In the genomic region with DNA sequence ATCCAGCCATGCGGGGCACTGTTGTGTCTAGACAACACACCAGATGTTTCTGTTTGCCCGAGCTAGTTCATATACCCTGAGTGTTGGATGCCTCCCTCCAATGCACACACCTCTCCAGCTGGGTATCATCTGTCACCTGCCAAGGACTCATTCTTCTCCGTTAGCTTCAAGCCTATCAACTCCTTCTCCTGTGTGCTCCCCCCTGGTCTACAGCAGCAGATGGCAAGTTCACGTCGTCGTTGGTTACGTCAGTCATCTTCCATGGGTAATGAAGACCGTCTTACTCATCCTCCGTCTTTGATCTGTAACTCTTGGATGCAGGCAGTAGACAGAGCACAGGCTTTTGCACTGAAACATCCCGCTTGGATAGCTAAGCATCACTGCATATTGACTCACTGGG, we compare ENCODE assay signal across 22 mouse cellular contexts. TPM values are rescaled to one million over a fixed set of nuclear protein-coding genes. Genes with fewer than 3 reads are reported as not detected.
DNase-seq lines count a peak whose midpoint lies in the region; ATAC-seq and TF ChIP-seq lines count a peak whose summit lies in the region.
"Had no signal": no experiment of that assay in that cellular context is flagged by ENCODE, and none has a peak within 500 bp of the region (broad histone marks: within the 10 kb centered on the region; RNA-seq: fewer than 3 reads in every experiment).

No protein-coding gene starts in this region.

- TF ChIP-seq CTCF in lung, embryonic 14.5 days (IDR thresholded peaks at IDR 0.05; ENCODE audit: low read depth) = no peak

- no peak overlapping the region for H3K4me2 ChIP-seq in hindbrain, embryonic 13.5 days
- no peak overlapping the region for H3K4me2 ChIP-seq in lung, embryonic 14.5 days
- H3K4me2 ChIP-seq: embryonic facial prominence, embryonic 13.5 days; forebrain, embryonic 12.5 days; forebrain, embryonic 15.5 days; heart, embryonic 11.5 days had no signal

- ATAC-seq in hindbrain, embryonic 13.5 days (ENCODE audit: low FRiP score) = 0 out of 2 replicates have a peak, but pooled peaks have one; percentile 28
- peak; percentile 63; the same call in 1 of the 2 replicates for ATAC-seq in lung, embryonic 14.5 days (ENCODE audit: insufficient read depth)
- ATAC-seq: CD4-positive, CD25-positive, alpha-beta regulatory T cell, adult 4 months; forebrain, embryonic 15.5 days; intestine, postnatal 0 days had no signal

- DNase-seq in hindbrain, embryonic 10.5 days (ENCODE audit: low spot score) = no peak
- DNase-seq in lung, embryonic 14.5 days = peak; percentile 44
- no peak for DNase-seq in lung, postnatal 25 days (ENCODE audit: low spot score)
- DNase-seq in retina, postnatal 1 day = peak; percentile 19
- DNase-seq in retina, embryonic 14.5 days (ENCODE audit: low spot score) = no peak
- no peak for DNase-seq in kidney, adult 18-20 months
- DNase-seq: adrenal gland, adult 2 months; adrenal gland, postnatal 14 days; cerebellum, adult 18-20 months; cerebellum, adult 9-10 months; cerebellum, postnatal 14 days; gastrocnemius, postnatal 25 days had no signal

- WGBS in hindbrain, embryonic 13.5 days = 58% methylated on average over 10 of the region's 10 CpGs
- WGBS in hindbrain, embryonic 10.5 days = 77% methylated on average over 10 of the region's 10 CpGs
- 35% methylated on average over 10 of the region's 10 CpGs for WGBS in lung, embryonic 14.5 days

- H3K9ac ChIP-seq in hindbrain, embryonic 13.5 days = no peak overlapping the region
- H3K9ac ChIP-seq in lung, embryonic 14.5 days = no peak overlapping the region
- H3K9ac ChIP-seq: embryonic facial prominence, embryonic 13.5 days; forebrain, embryonic 12.5 days; forebrain, embryonic 15.5 days had no signal

- no peaks in the 10 kb centered on the region for H3K36me3 ChIP-seq in hindbrain, embryonic 13.5 days
- H3K36me3 ChIP-seq in hindbrain, embryonic 10.5 days = no peaks in the 10 kb centered on the region
- no peaks in the 10 kb centered on the region for H3K36me3 ChIP-seq in lung, embryonic 14.5 days (ENCODE audit: insufficient read depth)
- H3K36me3 ChIP-seq: embryonic facial prominence, embryonic 13.5 days; forebrain, embryonic 12.5 days; forebrain, embryonic 15.5 days had no signal

- peaks cover 14% of the 10 kb centered on the region for H3K4me1 ChIP-seq in hindbrain, embryonic 13.5 days (replicated peaks)
- H3K4me1 ChIP-seq in hindbrain, embryonic 10.5 days (replicated peaks) = peaks cover 12% of the 10 kb centered on the region; the same call in 1 of the 2 replicates
- no peaks in the 10 kb centered on the region for H3K4me1 ChIP-seq in lung, embryonic 14.5 days (ENCODE audit: insufficient read depth)
- H3K4me1 ChIP-seq: embryonic facial prominence, embryonic 13.5 days; forebrain, embryonic 12.5 days; forebrain, embryonic 15.5 days had no signal

- no peaks in the 10 kb centered on the region for H3K27me3 ChIP-seq in hindbrain, embryonic 13.5 days
- no peaks in the 10 kb centered on the region for H3K27me3 ChIP-seq in hindbrain, embryonic 10.5 days (ENCODE audit: insufficient read depth, poor library complexity, severe bottlenecking)
- no peaks in the 10 kb centered on the region for H3K27me3 ChIP-seq in lung, embryonic 14.5 days (ENCODE audit: insufficient read depth, low read length)
- H3K27me3 ChIP-seq: forebrain, embryonic 12.5 days; forebrain, embryonic 15.5 days had no signal

- no peak overlapping the region for H3K27ac ChIP-seq in hindbrain, embryonic 13.5 days
- no peak overlapping the region for H3K27ac ChIP-seq in hindbrain, embryonic 10.5 days
- H3K27ac ChIP-seq in lung, embryonic 14.5 days (ENCODE audit: low read depth) = no peak overlapping the region
- H3K27ac ChIP-seq: embryonic facial prominence, embryonic 13.5 days; forebrain, embryonic 12.5 days; forebrain, embryonic 15.5 days had no signal

- H3K4me3 ChIP-seq in hindbrain, embryonic 13.5 days = no peak overlapping the region
- H3K4me3 ChIP-seq in hindbrain, embryonic 10.5 days = no peak overlapping the region
- no peak overlapping the region for H3K4me3 ChIP-seq in lung, embryonic 14.5 days (ENCODE audit: low read depth, low read length)
- H3K4me3 ChIP-seq: embryonic facial prominence, embryonic 13.5 days; erythroblast, embryonic 14.5 days; forebrain, embryonic 12.5 days; forebrain, embryonic 15.5 days had no signal

- no peaks in the 10 kb centered on the region for H3K9me3 ChIP-seq in hindbrain, embryonic 13.5 days
- no peaks in the 10 kb centered on the region for H3K9me3 ChIP-seq in hindbrain, embryonic 10.5 days
- H3K9me3 ChIP-seq in lung, embryonic 14.5 days (ENCODE audit: low read depth, low read length) = no peaks in the 10 kb centered on the region
- H3K9me3 ChIP-seq: embryonic facial prominence, embryonic 13.5 days; forebrain, embryonic 12.5 days; forebrain, embryonic 15.5 days had no signal

RNA-seq across cellular contexts. Expression of a gene that starts 42.8 kb away (rescaled TPM):
- polyA plus RNA-seq in hindbrain, embryonic 13.5 days (2015; fragmentation: Nextera tagmentation; extraction: Ambion mirVana) = 0.78 and 1.3 TPM in 2 replicates
- 0.41 TPM in 1 of 2 replicates, not detected in the other for polyA plus RNA-seq in hindbrain, embryonic 10.5 days (2016; fragmentation: Nextera tagmentation; extraction: Ambion mirVana)
- 0.14 TPM in 1 of 2 replicates, not detected in the other for polyA plus RNA-seq in lung, embryonic 14.5 days (2014; fragmentation: Nextera tagmentation; extraction: Ambion mirVana)
- polyA plus RNA-seq: adrenal gland, adult 2 months; C2C12; CD4-positive, CD25-positive, alpha-beta regulatory T cell, adult 4 months; erythroblast, embryonic 14.5 days; intestine, embryonic 14.5 days; intestine, postnatal 0 days had no signal

Comparison
In these comparisons a context has a peak if more than half of its experiments do, and no peak if none do; other contexts are left out.
1. DNase-seq: peak in lung, embryonic 14.5 days (single experiment) and retina, postnatal 1 day (single experiment); none in hindbrain, embryonic 10.5 days (single experiment), lung, postnatal 25 days (single experiment), retina, embryonic 14.5 days (single experiment) and kidney, adult 18-20 months (single experiment).